Mouse (Mus musculus) brain, embryonic 14.5 days (tissue): ENCODE data around the gene 1110059E24Rik.

Source experiments
- CTCF ChIP-seq: fragments of 200-500 bp; IDR thresholded peaks from 2 replicates; pipeline ENCODE4 v1.5.1; 2012; ENCODE audit warnings: inconsistent platforms, mild to moderate bottlenecking, moderate library complexity, borderline replicate concordance; ENCODE audit not compliant: insufficient read depth, insufficient read length; ENCODE audit errors: extremely low read depth
- POLR2A ChIP-seq: fragments of 200-500 bp; IDR thresholded peaks from 2 replicates; pipeline ENCODE4 v1.6.1; 2012; ENCODE audit warnings: mild to moderate bottlenecking, inconsistent platforms, borderline replicate concordance; ENCODE audit not compliant: poor library complexity, insufficient read depth, insufficient read length, severe bottlenecking; ENCODE audit errors: extremely low read depth

GRCm38 (mm10) chr19:21568528-21569185 is 84.1 kb downstream of the 1110059E24Rik start:
- TF ChIP-seq CTCF (no peak), POLR2A (no peak)
